Mouse (Mus musculus) heart, postnatal 0 days (tissue): ENCODE measurements around the gene Pcid2. TPM values are rescaled to one million over a fixed set of nuclear protein-coding genes. Genes with fewer than 3 reads are reported as not detected.

Source experiments
- ATAC-seq: fragments of 200-750 bp; cut with Nextera tagmentation; 2 replicates; pipeline ENCODE4 v1.8.0; 2017; ENCODE audit warnings: low read depth, moderate number of reproducible peaks, moderate library complexity; ENCODE audit not compliant: insufficient read depth
- DNase-seq: peaks from one replicate; pipeline ENCODE4 v3.0.0-alpha.2; 2016; ENCODE audit warnings: low spot score
- H3K27ac ChIP-seq: fragments of 300-500 bp; sonication (generic); 2 replicates; pipeline ENCODE4 v1.5.1; 2014; ENCODE audit warnings: low read depth, mild to moderate bottlenecking
- H3K27me3 ChIP-seq: fragments of 300-500 bp; sonication (generic); 2 replicates; pipeline ENCODE4 v1.6.1; 2014; ENCODE audit warnings: low read length, mixed read lengths; ENCODE audit not compliant: control insufficient read depth, insufficient read depth
- H3K36me3 ChIP-seq: fragments of 300-500 bp; sonication (generic); replicated peaks from 2 replicates; pipeline ENCODE4 v1.6.1; 2014; ENCODE audit warnings: low read length, mixed read lengths; ENCODE audit not compliant: control insufficient read depth, insufficient read depth
- H3K4me1 ChIP-seq: fragments of 300-500 bp; sonication (generic); 2 replicates; pipeline ENCODE4 v1.6.1; 2014; ENCODE audit warnings: antibody characterized with exemption; ENCODE audit not compliant: control insufficient read depth, insufficient read depth
- H3K4me2 ChIP-seq: fragments of 300-500 bp; sonication (generic); 2 replicates; pipeline ENCODE4 v1.6.1; 2014; ENCODE audit warnings: low read depth, mild to moderate bottlenecking, low read length, moderate library complexity
- H3K4me3 ChIP-seq: fragments of 300-500 bp; sonication (generic); 2 replicates; pipeline ENCODE4 v1.5.1; 2014; ENCODE audit warnings: low read depth, low read length
- H3K9ac ChIP-seq: fragments of 300-500 bp; sonication (generic); replicated peaks from 2 replicates; pipeline ENCODE4 v1.6.1; 2014; ENCODE audit warnings: low read depth, low read length, mixed read lengths
- H3K9me3 ChIP-seq: fragments of 300-500 bp; sonication (generic); replicated peaks from 2 replicates; pipeline ENCODE4 v1.6.1; 2016; ENCODE audit warnings: low read length; ENCODE audit not compliant: control insufficient read depth
- CTCF ChIP-seq: IDR thresholded peaks from 2 replicates; pipeline ENCODE4 v1.5.1; 2016; ENCODE audit warnings: antibody characterized with exemption, control low read depth, low read depth
- EP300 ChIP-seq: IDR thresholded peaks from 2 replicates; pipeline ENCODE4 v1.6.1; 2016; ENCODE audit warnings: antibody characterized with exemption, low read depth
- WGBS: fragments of 180-500 bp; shearing (Covaris S2); extraction: QIAGEN DNeasy Blood & Tissue Kit; methylation state at CpG from one replicate; pipeline ENCODE4 v1.1.7; 2014; 5-methylcytosine and 5-hydroxymethylcytosine counted together
- polyA plus RNA-seq: library from polyadenylated mRNA; unstranded; fragments of >200 nt; fragmentation: Nextera tagmentation; extraction: Ambion mirVana; gene quantifications from 2 replicates; pipeline ENCODE4 v1.2.1, GENCODE M21; 2015
- total RNA-seq: library from RNA; depleted of rRNA; stranded (reverse); fragments of >200 nt; gene quantifications from 2 replicates; pipeline ENCODE4 v1.2.3, GENCODE M21; 2014; ENCODE audit warnings: low replicate concordance

Pcid2 gene
- total and polyA plus RNA-seq, 2 experiments from 2014 or later, result 12.4 to 13.1 TPM

DNA sequence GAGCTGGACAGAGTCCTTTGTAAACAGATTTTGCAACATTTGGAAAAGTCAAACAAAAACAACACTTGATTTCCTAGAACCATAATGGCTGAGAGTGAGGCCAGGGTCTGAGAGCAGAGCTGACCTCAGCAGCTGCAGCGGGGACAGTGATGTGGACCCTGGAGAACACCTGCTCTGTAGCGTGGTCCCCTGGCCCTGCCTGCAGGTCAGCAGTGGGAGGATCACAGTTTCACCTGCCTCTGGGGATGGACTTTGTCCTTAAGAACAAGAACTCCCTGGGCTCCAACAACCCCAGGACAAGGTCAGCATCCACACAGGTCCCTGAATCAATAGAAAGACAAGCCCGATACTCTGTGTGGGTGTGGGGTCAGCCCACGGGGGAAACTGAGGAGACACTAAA, 47.9 kb downstream of the Pcid2 start:
- whole genome bisulfite sequencing, result 81% methylated on average over 4 of the region's 4 CpGs
- Histone ChIP-seq H3K27me3 (no peaks in the 10 kb centered on the region), H3K4me1 (no peaks in the 10 kb centered on the region), H3K36me3 (no peaks in the 10 kb centered on the region), H3K4me2 (no peak overlapping the region), H3K9me3 (no peaks in the 10 kb centered on the region), H3K27ac (no peak overlapping the region), H3K9ac (no peak overlapping the region), H3K4me3 (no peak overlapping the region)
- TF ChIP-seq CTCF (no peak), EP300 (no peak)
- ATAC-seq (no peak), DNase-seq (no peak)

DNA sequence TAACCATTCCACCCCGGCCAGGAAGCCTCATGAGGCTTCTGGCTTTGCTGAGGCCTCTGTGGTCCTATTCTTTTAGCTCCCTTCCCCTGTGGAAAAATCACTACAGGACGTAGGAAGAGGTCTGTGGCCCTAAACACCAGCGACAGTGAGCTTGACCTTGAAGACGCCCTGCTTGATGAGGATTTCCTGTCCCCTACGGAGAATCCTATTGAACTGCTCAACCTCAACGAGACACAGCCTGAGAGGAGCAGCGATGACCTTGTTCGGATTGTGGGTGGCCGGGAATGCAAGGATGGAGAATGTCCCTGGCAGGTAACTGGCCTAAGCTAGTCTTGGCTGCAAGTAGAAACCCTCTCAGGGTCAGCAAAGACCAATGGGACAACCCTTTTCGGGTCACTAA, 54.7 kb downstream of the Pcid2 start:
- H3K4me3 ChIP-seq, result no peak overlapping the region
- no peak overlapping the region for H3K27ac ChIP-seq
- H3K4me1 ChIP-seq, result no peaks in the 10 kb centered on the region
- no peak for TF ChIP-seq CTCF
- TF ChIP-seq EP300, result no peak
- H3K4me2 ChIP-seq, result no peak overlapping the region
- 74% methylated on average over 10 of the region's 10 CpGs for WGBS
- no peak overlapping the region for H3K9ac ChIP-seq
- ATAC-seq (no peak), DNase-seq (no peak)
- H3K36me3 ChIP-seq, result no peaks in the 10 kb centered on the region
- H3K9me3 ChIP-seq, result peaks cover 4% of the 10 kb centered on the region; the same call in 1 of the 2 replicates
- H3K27me3 ChIP-seq, result no peaks in the 10 kb centered on the region

DNA sequence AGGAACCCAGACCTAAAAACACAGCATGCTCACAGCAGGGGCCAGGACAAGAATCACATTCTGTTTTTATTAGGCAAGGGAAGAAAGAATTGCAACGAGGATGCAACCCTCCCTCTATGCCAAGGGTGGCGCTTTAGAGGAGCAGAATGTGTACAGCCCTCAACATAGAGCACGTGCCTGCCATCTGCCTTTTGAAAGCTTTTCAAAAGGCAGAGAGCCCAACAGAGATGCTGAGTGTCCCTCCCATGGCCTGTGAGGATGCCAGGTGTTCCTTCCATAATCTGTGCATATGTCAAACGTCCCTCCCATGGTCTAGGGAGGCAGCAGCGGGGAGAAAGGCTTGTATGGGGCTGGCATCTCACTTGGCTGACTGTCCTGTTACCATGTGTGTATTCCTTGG, 57.6 kb downstream of the Pcid2 start:
- Histone ChIP-seq H3K4me2 (no peak overlapping the region), H3K36me3 (no peaks in the 10 kb centered on the region), H3K27ac (no peak overlapping the region), H3K27me3 (no peaks in the 10 kb centered on the region), H3K9ac (no peak overlapping the region), H3K9me3 (peaks cover 4% of the 10 kb centered on the region; the same call in 1 of the 2 replicates), H3K4me3 (no peak overlapping the region), H3K4me1 (no peaks in the 10 kb centered on the region)
- no peak for ATAC-seq
- no peak for DNase-seq
- no peak for TF ChIP-seq EP300
- no peak for TF ChIP-seq CTCF
- WGBS, result 54% methylated on average over 5 of the region's 5 CpGs

DNA sequence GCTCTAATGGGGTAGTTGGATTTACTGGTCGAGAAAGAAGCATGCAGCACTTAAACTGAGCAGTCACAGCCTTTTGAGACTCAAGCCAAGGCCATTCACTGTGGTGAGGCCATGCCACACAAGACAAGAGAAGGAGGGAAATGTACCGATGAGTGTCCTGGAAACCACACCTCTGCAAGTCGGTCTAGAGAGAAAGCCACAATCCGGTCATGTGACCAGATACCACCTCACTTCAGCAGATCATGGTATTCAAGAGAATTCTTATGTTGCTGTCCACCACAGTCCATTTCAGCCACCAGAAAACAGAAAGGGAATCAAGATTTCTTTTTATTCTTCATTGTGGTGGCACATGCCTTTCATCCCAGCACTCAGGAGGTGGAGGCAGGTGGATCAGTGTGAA, 63.8 kb downstream of the Pcid2 start:
- no peak overlapping the region for H3K4me3 ChIP-seq
- no peak overlapping the region for H3K4me2 ChIP-seq
- ATAC-seq (no peak), DNase-seq (no peak)
- no peaks in the 10 kb centered on the region for H3K9me3 ChIP-seq
- H3K9ac ChIP-seq, result no peak overlapping the region
- no peaks in the 10 kb centered on the region for H3K36me3 ChIP-seq
- peaks cover 6% of the 10 kb centered on the region for H3K4me1 ChIP-seq
- TF ChIP-seq CTCF (no peak), EP300 (no peak)
- 72% methylated on average over 4 of the region's 4 CpGs for WGBS
- H3K27ac ChIP-seq, result no peak overlapping the region
- H3K27me3 ChIP-seq, result no peaks in the 10 kb centered on the region

DNA sequence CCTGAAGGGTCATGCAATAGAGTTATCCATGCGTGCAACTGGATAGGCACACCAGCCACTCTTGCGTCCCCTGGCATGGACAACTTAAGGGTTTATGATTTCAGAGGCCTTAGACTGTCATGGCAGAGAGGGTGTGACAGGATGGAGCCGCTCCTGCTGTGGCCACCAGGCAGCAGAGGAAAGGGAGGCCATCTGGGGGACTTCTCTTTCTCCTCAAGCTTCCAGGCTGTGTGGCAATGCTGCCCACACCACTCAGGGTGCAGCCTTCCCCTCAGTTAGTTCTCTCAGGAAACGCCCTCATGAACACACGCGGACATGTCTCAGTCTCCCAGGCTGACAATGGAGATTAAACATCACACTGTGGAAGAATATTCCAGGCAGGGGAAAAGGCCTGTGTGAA, 66.2 kb downstream of the Pcid2 start:
- H3K9ac ChIP-seq, result no peak overlapping the region
- no peaks in the 10 kb centered on the region for H3K9me3 ChIP-seq
- no peaks in the 10 kb centered on the region for H3K36me3 ChIP-seq
- no peak for TF ChIP-seq CTCF
- no peak for TF ChIP-seq EP300
- ATAC-seq (no peak), DNase-seq (no peak)
- H3K4me1 ChIP-seq, result peaks cover 10% of the 10 kb centered on the region
- H3K4me3 ChIP-seq, result no peak overlapping the region
- 66% methylated on average over 6 of the region's 6 CpGs for WGBS
- H3K27ac ChIP-seq, result no peak overlapping the region
- H3K27me3 ChIP-seq, result no peaks in the 10 kb centered on the region
- no peak overlapping the region for H3K4me2 ChIP-seq

DNA sequence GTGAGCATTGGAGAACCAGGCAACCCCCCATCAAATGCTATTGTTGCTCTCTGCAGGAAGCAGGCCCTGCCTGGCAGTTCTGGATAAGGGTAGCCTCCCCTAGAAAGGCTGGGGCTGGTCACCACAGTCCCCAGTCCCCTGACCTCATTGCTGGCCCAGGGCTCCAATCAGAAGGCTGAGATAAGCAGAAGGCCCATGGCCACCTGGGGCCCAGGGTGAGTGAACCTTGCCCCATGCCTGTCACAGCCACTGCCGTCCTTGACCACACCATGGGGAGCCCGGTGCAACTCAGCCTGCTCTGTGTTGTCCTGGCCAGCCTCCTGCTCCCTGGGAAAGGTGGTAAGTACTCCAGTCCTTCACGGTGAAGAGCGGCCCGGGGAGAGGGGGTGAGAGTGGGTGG, 67.7 kb downstream of the Pcid2 start:
- TF ChIP-seq EP300, result no peak
- no peak for TF ChIP-seq CTCF
- Histone ChIP-seq H3K9me3 (no peaks in the 10 kb centered on the region), H3K9ac (no peak overlapping the region), H3K4me3 (no peak overlapping the region), H3K27me3 (no peaks in the 10 kb centered on the region), H3K4me1 (peaks cover 10% of the 10 kb centered on the region), H3K4me2 (no peak overlapping the region), H3K27ac (no peak overlapping the region), H3K36me3 (no peaks in the 10 kb centered on the region)
- no peak for ATAC-seq
- WGBS, result 30% methylated on average over 5 of the region's 5 CpGs
- DNase-seq, result no peak
